Mouse (Mus musculus): Measurements from ENCODE around the gene Sdhc.

GRCm38 (mm10) chr1:171124398-171124797 is 26.0 kb downstream of the Sdhc start:
- no peak for TF ChIP-seq CTCF (conservative IDR thresholded peaks at IDR 0.05 in 1 of 2, IDR thresholded peaks at IDR 0.05 in 1 of 2; ENCODE audit: low read depth in 2 of 2, low read length in 2 of 2)
- TF ChIP-seq RCOR1 (conservative IDR thresholded peaks at IDR 0.05; ENCODE audit: low read depth, low read length): no peak
- no peak for TF ChIP-seq MAX (IDR thresholded peaks at IDR 0.05; ENCODE audit: low read length)
- TF ChIP-seq POLR2A (IDR thresholded peaks at IDR 0.05; ENCODE audit: low read depth, low read length): no peak
- no peak for TF ChIP-seq TBP (conservative IDR thresholded peaks at IDR 0.05; ENCODE audit: low read depth, low read length)
- no peak for TF ChIP-seq EP300 (IDR thresholded peaks at IDR 0.05; ENCODE audit: low read length)
- TF ChIP-seq MXI1 (IDR thresholded peaks at IDR 0.05; ENCODE audit: low read depth, low read length): no peak
- no peak for TF ChIP-seq RAD21 (IDR thresholded peaks at IDR 0.05; ENCODE audit: low read depth, low read length)
- no peak for TF ChIP-seq NRF1 (IDR thresholded peaks at IDR 0.05; ENCODE audit: low read depth, low read length)

Measured in CH12.LX (cell line).